Mouse (Mus musculus) subcutaneous adipose tissue, adult 2 months (tissue): ENCODE results near the gene Ppp1r11. TPM values are rescaled to one million over a fixed set of nuclear protein-coding genes. Genes with fewer than 3 reads are reported as not detected.

Experiments used
- polyA plus RNA-seq: library from polyadenylated mRNA; depleted of rRNA; stranded (reverse); fragments of >200 nt; gene quantifications from 2 replicates; pipeline ENCODE4 v1.2.3, GENCODE M21; 2012; ENCODE audit warnings: low replicate concordance; rRNA removed

Ppp1r11 gene
- polyA plus RNA-seq: 34.2 and 43.5 TPM in 2 replicates

DNA sequence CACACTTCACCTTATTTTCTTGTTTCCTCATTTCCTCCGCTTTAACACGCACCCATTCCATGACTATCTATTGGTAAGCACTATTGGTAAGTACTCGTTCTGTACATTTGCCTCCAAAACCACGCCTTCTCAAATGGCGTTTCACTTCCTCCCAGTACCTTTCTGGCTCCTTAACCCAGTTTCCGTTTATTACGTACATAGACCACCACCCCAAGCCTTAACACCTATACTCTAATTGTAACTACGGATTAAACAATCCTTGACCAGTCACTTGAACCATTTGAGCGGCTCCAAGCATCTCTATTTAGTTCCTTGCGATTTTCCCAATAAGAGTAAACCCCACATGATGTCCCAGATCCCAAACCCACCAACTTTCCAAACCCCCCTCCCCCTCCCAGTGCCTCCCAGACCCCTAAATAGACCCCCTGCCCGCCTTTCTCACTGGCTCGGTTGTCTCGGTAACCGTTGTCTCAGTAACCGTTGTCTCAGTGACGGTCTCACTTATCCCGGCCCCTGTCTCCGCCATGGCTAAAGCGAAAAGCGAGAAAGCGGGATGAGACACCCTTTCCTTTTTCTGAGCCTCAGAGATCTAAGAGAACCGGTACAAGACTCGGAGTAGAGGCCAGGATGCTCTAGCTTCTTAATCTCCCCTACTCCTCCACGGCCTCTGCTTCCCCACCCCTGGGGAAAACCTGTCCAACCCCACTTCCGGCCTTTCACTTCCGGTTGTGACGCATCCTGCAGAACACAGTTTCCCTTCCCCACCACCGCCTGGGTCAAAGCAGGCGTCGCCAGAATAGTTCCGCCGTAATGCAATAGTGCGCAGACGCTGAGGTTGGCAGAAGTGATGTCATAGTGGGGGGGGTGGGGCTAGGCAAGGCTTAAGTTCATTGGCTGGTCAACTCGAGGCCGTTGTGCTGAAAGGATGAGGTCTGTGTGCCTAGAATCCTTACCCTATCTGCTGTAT, at the start of gene Ppp1r11:
Ppp1r11 (minus strand) TSS at position 761 of the 967 bp plus-strand sequence.

DNA sequence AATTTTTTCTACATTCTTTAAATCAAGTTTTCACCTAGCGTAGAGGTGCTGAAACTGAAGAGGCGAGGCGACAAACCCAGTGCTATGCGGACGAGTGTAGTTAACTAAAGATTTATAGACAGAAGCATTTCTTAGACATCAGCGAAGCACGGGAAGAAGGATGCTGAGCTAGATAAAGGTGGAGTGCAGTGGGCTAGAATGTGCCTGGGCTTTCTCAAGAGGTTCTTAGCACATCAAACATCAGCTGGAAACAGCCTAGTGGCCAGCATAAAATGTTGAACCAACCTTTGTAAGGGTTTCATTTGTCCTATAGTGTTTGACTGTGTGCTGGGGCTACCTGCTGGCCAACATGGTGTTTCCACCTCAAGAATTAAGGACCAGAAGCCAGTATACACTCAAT, 49.3 kb upstream of the Ppp1r11 start, which contains the start of gene Zfp57:
Zfp57 (plus strand) TSS at position 301 of the 400 bp plus-strand sequence.

DNA sequence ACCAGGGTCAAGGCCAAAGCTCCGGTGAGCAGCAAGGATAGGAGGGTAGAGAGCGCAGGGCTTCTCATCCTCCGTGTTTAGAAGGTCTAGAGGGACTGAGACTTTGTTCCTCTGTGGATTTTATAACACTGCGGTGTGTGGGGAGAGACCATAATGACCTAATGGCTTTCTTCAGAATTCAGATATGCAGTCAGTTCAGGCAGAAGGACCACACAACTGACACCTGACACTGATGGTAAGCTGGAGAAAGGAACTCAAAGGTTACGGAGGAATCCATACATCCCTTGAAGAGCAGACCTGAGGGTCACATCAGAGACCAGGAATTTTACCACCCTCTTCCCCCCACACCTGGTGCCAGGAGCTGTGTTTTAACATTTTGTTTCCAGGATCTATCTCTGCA, 37.9 kb upstream of the Ppp1r11 start, which contains the start of gene H2-M5:
H2-M5 (minus strand) TSS at position 101 of the 400 bp plus-strand sequence.

DNA sequence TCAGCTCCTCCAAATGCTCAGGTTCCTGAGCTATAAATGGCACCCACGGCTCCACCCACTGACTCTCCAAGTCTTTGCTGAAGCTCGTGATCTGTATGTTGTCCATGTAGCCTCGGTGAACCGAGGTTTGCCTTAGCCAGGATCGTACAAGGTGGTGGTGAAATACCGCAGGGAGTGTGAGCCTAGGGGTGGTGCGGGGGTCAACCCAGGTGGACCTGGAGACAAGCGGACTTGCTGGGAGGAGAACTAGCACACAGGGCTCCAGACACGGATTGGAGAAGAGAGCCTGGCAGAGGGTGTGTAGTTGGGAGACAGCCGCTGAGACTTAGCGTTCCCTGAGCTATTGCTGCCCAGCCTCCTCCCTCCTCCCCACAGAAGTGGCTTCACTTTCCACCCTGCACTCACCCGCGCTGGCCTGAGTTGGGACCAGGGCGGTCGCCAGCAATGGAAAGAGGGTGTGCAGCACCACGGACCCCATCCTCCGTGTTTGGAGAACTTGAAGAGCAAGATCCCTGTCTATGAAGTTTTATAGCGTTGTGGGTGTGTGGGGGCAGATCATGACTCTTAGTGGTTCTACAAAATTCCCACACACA, 29.8 kb upstream of the Ppp1r11 start, which contains the start of gene 2410137M14Rik:
2410137M14Rik (minus strand) TSS at position 17 of the 593 bp plus-strand sequence.

DNA sequence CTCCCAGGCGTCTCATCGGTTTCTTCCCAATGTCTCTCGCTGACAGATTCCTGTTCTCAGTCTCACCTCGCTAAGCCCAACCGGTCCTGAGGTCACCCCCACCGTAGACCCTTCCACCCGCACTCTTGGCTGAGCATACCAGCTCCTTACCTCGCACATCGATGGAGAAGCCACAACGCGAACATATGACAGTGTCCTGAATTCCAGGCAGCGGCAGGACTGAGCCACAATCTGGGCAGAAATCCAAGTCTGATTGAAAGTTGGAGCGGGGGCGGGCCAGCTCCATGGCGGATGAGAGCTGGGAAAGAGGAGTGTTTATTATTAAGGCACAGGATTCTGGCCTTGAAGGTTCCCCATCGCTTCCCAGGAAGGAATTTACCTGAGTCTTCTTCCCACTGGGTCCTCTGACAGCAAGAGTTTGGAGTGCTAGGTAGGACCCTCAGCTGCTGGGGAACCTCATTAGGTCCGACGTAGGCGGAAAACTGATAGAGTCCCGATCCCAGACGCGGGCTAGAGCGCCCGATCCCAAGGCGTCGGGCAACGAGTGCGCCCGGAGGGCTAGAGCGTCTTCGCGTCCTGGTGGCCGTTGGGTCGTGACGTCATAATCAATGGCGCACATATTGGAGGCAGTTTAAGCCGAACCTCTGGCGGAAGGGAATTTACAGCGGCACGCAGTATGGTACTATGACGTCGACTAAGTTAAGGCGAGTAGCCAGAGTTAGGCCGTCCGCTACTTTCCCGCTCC, 6.6 kb upstream of the Ppp1r11 start, which contains the start of the genes Znrd1 and Znrd1as:
Znrd1 (minus strand) TSS at position 561 of the 745 bp plus-strand sequence.
Znrd1as (plus strand) TSS at position 594 of the 745 bp plus-strand sequence.

DNA sequence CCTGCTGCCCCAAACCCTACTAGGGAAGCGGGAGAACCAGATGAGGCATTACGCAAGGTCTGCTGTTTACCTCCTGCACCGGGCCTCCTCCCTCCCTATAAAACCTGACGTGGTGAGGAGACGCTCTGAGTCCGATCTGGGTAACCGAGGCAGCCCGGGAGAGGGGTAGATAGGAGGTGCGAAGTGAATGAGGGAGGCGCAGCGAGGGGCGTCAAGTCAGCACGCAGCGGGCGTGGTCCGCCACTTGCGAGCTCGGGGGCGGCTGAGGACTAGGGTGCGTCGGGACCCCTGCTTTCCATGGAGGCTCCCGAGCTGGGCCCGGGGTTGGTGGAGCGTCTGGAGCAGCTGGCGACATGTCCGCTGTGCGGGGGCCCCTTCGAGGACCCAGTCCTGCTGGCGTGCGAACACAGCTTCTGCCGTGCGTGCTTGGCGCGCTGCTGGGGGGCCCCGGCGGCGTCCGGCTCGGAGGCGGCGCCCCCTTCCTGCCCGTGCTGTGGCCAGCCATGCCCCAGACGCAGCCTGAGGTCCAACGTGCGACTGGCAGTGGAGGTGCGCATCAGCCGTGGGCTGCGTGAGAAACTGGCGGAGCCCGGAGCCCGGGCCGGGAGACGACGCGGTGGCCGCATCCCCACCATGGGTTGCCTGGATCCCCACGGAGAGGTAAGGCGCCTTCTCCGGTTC, 8.6 kb downstream of the Ppp1r11 start, which contains the start of gene Rnf39:
Rnf39 (plus strand) TSS at position 128 of the 681 bp plus-strand sequence.

Other genes with a start within 250 kb of the Ppp1r11 start
- gene H2-M10.5, start 178.8 kb downstream of the Ppp1r11 start, polyA plus RNA-seq: not detected in 2 replicates
- not detected in 2 replicates for gene H2-M10.6, start 139.6 kb downstream of the Ppp1r11 start, polyA plus RNA-seq
- gene Trim26, start 114.6 kb downstream of the Ppp1r11 start, polyA plus RNA-seq: 31.1 and 42.7 TPM in 2 replicates
- gene Trim15, start 84.5 kb downstream of the Ppp1r11 start, polyA plus RNA-seq: 0.10 TPM in 1 of 2 replicates, not detected in the other
- 0.04 and 0.06 TPM in 2 replicates for gene Trim10, start 82.2 kb downstream of the Ppp1r11 start, polyA plus RNA-seq
- gene Trim40, start 61.6 kb downstream of the Ppp1r11 start, polyA plus RNA-seq: not detected in 2 replicates
- not detected in 2 replicates for gene Trim31, start 53.6 kb downstream of the Ppp1r11 start, polyA plus RNA-seq
- 0.54 and 2.1 TPM in 2 replicates for gene Rnf39, start 8.8 kb downstream of the Ppp1r11 start, polyA plus RNA-seq
- gene Znrd1, start 6.8 kb upstream of the Ppp1r11 start, polyA plus RNA-seq: 25.6 and 47.3 TPM in 2 replicates
- gene Znrd1as, start 6.9 kb upstream of the Ppp1r11 start, polyA plus RNA-seq: 2.5 and 4.2 TPM in 2 replicates
- gene 2410137M14Rik, start 29.5 kb upstream of the Ppp1r11 start, polyA plus RNA-seq: 0.19 TPM in 1 of 2 replicates, not detected in the other
- 0.19 and 0.95 TPM in 2 replicates for gene H2-M5, start 37.8 kb upstream of the Ppp1r11 start, polyA plus RNA-seq
- gene Zfp57, start 49.4 kb upstream of the Ppp1r11 start, polyA plus RNA-seq: 7.8 and 20.5 TPM in 2 replicates
- gene Mog, start 71.7 kb upstream of the Ppp1r11 start, polyA plus RNA-seq: not detected in 2 replicates
- gene Gabbr1, start 94.2 kb upstream of the Ppp1r11 start, polyA plus RNA-seq: 30.9 and 71.8 TPM in 2 replicates
- not detected in 2 replicates for gene Olfr90, start 136.8 kb upstream of the Ppp1r11 start, polyA plus RNA-seq
- not detected in 2 replicates for gene Olfr91, start 146.5 kb upstream of the Ppp1r11 start, polyA plus RNA-seq
- not detected in 2 replicates for gene Olfr92, start 168.3 kb upstream of the Ppp1r11 start, polyA plus RNA-seq
- gene Olfr93, start 209.8 kb upstream of the Ppp1r11 start, polyA plus RNA-seq: not detected in 2 replicates
- gene Ubd, start 242.2 kb upstream of the Ppp1r11 start, polyA plus RNA-seq: 0.54 and 3.7 TPM in 2 replicates
- not detected in 2 replicates for gene Olfr94, start 249.3 kb upstream of the Ppp1r11 start, polyA plus RNA-seq